Mouse (Mus musculus) heart, embryonic 14.5 days (tissue): ENCODE data around the gene Mcm10. TPM values are rescaled to one million over a fixed set of nuclear protein-coding genes. Genes with fewer than 3 reads are reported as not detected.

Experiments
- ATAC-seq: fragments of 200-750 bp; cut with Nextera tagmentation; 2 replicates; pipeline ENCODE4 v1.8.0; 2017; ENCODE audit warnings: low read depth, moderate TSS enrichment; ENCODE audit not compliant: insufficient number of reproducible peaks, insufficient read depth, low FRiP score
- H3K27ac ChIP-seq, 2 experiments: fragments of 200-500 bp in 1 of 2; fragments of 300-500 bp in 1 of 2; sonication (generic) in 1 of 2; replicated peaks in 1 of 2; 2 replicates each; pipeline ENCODE4 v1.5.1; 2012 to 2014; ENCODE audit warnings: low read depth in 2 of 2, low read length in 2 of 2, control low read depth in 1 of 2, mild to moderate bottlenecking in 1 of 2, mixed read lengths in 1 of 2; ENCODE audit not compliant: control insufficient read depth in 1 of 2, insufficient read depth in 1 of 2
- H3K27me3 ChIP-seq: fragments of 300-500 bp; sonication (generic); 2 replicates; pipeline ENCODE4 v1.6.1; 2014; ENCODE audit warnings: mild to moderate bottlenecking, low read length, control low read depth; ENCODE audit not compliant: control insufficient read depth, insufficient read depth
- H3K36me3 ChIP-seq: fragments of 300-500 bp; sonication (generic); 2 replicates; pipeline ENCODE4 v1.6.1; 2014; ENCODE audit warnings: mild to moderate bottlenecking, control low read depth, low read length, mixed read lengths; ENCODE audit not compliant: control insufficient read depth, insufficient read depth
- H3K4me1 ChIP-seq, 2 experiments: fragments of 200-500 bp in 1 of 2; fragments of 300-500 bp in 1 of 2; sonication (generic) in 1 of 2; 2 replicates each; pipeline ENCODE4 v1.6.1; 2012 to 2014; ENCODE audit warnings: low read length in 2 of 2, control low read depth in 1 of 2, mixed read lengths in 1 of 2; ENCODE audit not compliant: control insufficient read depth in 2 of 2, insufficient read depth in 2 of 2
- H3K4me2 ChIP-seq: fragments of 300-500 bp; sonication (generic); 2 replicates; pipeline ENCODE4 v1.6.1; 2014; ENCODE audit warnings: mild to moderate bottlenecking, low read length
- H3K4me3 ChIP-seq, 2 experiments: fragments of 200-500 bp in 1 of 2; fragments of 300-500 bp in 1 of 2; sonication (generic) in 1 of 2; 2 replicates each; pipeline ENCODE4 v1.5.1; 2012 to 2014; ENCODE audit warnings: low read length in 2 of 2, mild to moderate bottlenecking in 2 of 2, control low read depth in 1 of 2, low read depth in 1 of 2, moderate library complexity in 1 of 2; ENCODE audit not compliant: control insufficient read depth in 1 of 2, insufficient read depth in 1 of 2
- H3K9ac ChIP-seq: fragments of 300-500 bp; sonication (generic); 2 replicates; pipeline ENCODE4 v1.6.1; 2014; ENCODE audit warnings: mild to moderate bottlenecking, low read length
- H3K9me3 ChIP-seq: fragments of 300-500 bp; sonication (generic); 2 replicates; pipeline ENCODE4 v1.6.1; 2016; ENCODE audit warnings: low read length, control low read depth; ENCODE audit not compliant: control insufficient read depth
- WGBS: fragments of 180-500 bp; shearing (Covaris S2); extraction: QIAGEN DNeasy Blood & Tissue Kit; methylation state at CpG from one replicate; pipeline ENCODE4 v1.1.7; 2014; 5-methylcytosine and 5-hydroxymethylcytosine counted together
- polyA plus RNA-seq: library from polyadenylated mRNA; unstranded; fragments of >200 nt; fragmentation: Nextera tagmentation; extraction: Ambion mirVana; gene quantifications from 2 replicates; pipeline ENCODE4 v1.2.1, GENCODE M21; 2014

Mcm10 gene
- polyA plus RNA-seq, 1 experiment from 2014 or later: 13.6 TPM

GRCm38 (mm10) chr2:5037390-5037789 is 24.8 kb upstream of the Mcm10 start:
- peaks cover 3 to 6% of the 10 kb centered on the region in 2 experiments; a peak in 2 of 4 replicates for H3K4me1 ChIP-seq
- no peak for ATAC-seq
- no peak overlapping the region for H3K4me3 ChIP-seq
- H3K4me2 ChIP-seq: no peak overlapping the region
- peaks cover 25% of the 10 kb centered on the region for H3K36me3 ChIP-seq
- no peak overlapping the region for H3K9ac ChIP-seq
- WGBS: 60% methylated on average over 3 of the region's 3 CpGs
- H3K27ac ChIP-seq: no peak overlapping the region
- no peaks in the 10 kb centered on the region for H3K27me3 ChIP-seq
- H3K9me3 ChIP-seq: no peaks in the 10 kb centered on the region

DNA sequence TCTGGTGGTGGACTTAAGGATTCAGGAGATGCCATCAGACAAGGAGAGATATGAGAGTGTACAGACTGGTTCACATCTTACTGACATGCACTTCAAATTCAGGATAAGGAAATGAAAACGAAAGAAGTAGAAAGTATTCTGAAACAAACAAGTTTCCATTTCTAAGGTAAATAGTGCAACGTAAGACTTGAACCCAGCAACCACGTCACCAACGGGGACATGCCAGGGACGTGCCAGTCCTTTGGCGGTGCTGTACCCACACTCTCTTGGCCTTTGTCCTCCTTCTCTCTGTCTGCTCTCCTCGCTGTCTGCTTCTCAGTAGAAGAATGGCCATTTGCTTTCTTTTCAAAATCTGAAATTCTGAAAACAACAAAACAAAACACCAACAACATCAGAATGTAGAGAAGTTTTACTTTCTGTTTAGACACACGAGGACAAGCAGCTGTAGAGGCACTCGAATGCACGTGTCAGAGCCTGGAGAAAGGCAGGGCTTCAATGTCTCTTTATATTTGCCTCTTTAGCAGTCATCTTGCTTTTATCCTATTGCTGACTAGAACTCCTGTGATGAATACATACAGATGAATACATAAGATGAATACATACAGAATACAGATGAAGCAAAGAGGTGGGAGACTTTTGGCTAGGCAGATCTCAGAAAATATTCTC is 24.0 kb upstream of the Mcm10 start:
- Histone ChIP-seq H3K27ac (no peak overlapping the region), H3K4me1 (peaks cover 3 to 5% of the 10 kb centered on the region in 2 experiments; a peak in 2 of 4 replicates), H3K4me3 (no peak overlapping the region), H3K36me3 (peaks cover 18% of the 10 kb centered on the region; the same call in 1 of the 2 replicates), H3K27me3 (no peaks in the 10 kb centered on the region), H3K9me3 (no peaks in the 10 kb centered on the region), H3K4me2 (no peak overlapping the region), H3K9ac (no peak overlapping the region)
- ATAC-seq: no peak
- 88% methylated on average over 10 of the region's 10 CpGs for WGBS

DNA sequence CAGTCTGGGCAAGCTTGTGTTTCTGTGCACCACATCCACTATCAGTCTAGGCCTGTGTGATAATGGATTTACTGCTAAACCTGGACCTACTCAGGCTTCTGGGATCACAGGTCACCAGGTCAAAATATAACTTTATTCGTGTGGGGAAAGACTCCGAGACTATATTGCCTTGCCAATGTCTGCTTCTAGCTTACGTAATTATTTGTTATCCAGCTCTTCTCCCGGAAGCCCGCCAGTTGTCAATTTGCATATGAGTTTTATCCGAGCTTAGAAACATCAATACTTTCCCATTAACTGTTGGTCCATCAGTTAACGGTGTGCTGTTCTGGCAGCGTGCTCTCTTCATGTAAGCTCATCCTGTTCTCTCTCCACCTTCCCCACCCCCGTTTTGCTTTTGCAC is 22.6 kb upstream of the Mcm10 start:
- Histone ChIP-seq H3K4me1 (peaks cover 3 to 5% of the 10 kb centered on the region in 2 experiments; a peak in 2 of 4 replicates), H3K27ac (no peak overlapping the region), H3K36me3 (peaks cover 22% of the 10 kb centered on the region; the same call in 1 of the 2 replicates), H3K27me3 (no peaks in the 10 kb centered on the region), H3K9ac (no peak overlapping the region), H3K4me2 (no peak overlapping the region), H3K9me3 (no peaks in the 10 kb centered on the region), H3K4me3 (no peak overlapping the region)
- no peak for ATAC-seq
- WGBS: 88% methylated on average over 9 of the region's 9 CpGs

DNA sequence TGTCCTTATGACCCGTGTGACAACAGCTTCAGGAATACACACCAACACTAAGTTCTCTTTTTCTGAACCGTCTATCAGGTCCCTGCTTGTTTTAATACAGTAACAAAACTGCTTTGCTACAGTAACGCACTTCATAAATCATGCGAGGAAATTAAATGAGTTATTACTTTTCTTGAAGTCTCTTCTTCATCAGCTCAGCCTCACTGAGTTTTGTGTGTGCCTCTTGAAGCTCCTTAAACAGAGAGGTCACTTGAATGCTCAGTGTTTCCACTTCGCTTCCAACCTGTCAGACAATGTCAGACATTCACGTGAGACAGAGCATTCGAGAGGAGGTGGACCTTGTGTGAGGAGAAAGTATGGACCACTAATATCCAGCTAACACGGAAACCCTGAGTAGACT is 22.2 kb upstream of the Mcm10 start:
- ATAC-seq: no peak
- Histone ChIP-seq H3K4me1 (peaks cover 3 to 5% of the 10 kb centered on the region in 2 experiments; a peak in 2 of 4 replicates), H3K27ac (no peak overlapping the region), H3K4me3 (no peak overlapping the region), H3K27me3 (no peaks in the 10 kb centered on the region), H3K36me3 (peaks cover 25% of the 10 kb centered on the region), H3K4me2 (no peak overlapping the region), H3K9ac (no peak overlapping the region), H3K9me3 (no peaks in the 10 kb centered on the region)
- WGBS: 67% methylated on average over 8 of the region's 8 CpGs

- H3K27me3 ChIP-seq: no peaks in the 10 kb centered on the region
- H3K4me2 ChIP-seq: no peak overlapping the region
- H3K27ac ChIP-seq: no peak overlapping the region
- ATAC-seq: no peak
- peaks cover 3 to 5% of the 10 kb centered on the region in 2 experiments; a peak in 2 of 4 replicates for H3K4me1 ChIP-seq
- peaks cover 25% of the 10 kb centered on the region; the same call in 1 of the 2 replicates for H3K36me3 ChIP-seq
- H3K9ac ChIP-seq: no peak overlapping the region
- no peaks in the 10 kb centered on the region for H3K9me3 ChIP-seq
- no peak overlapping the region for H3K4me3 ChIP-seq
- 68% methylated on average over 15 of the region's 15 CpGs for WGBS
These were observed 21.2 kb upstream of the Mcm10 start for GRCm38 (mm10) chr2:5033546-5034420.

- no peak overlapping the region for H3K9ac ChIP-seq
- H3K4me1 ChIP-seq: peaks cover 5 to 6% of the 10 kb centered on the region in 2 experiments; a peak in 3 of 4 replicates
- peaks cover 26% of the 10 kb centered on the region; the same call in 1 of the 2 replicates for H3K36me3 ChIP-seq
- ATAC-seq: no peak
- H3K27ac ChIP-seq: no peak overlapping the region
- 67% methylated on average over 5 of the region's 5 CpGs for WGBS
- H3K4me2 ChIP-seq: no peak overlapping the region
- H3K9me3 ChIP-seq: no peaks in the 10 kb centered on the region
- no peaks in the 10 kb centered on the region for H3K27me3 ChIP-seq
- no peak overlapping the region for H3K4me3 ChIP-seq
These were observed 20.1 kb upstream of the Mcm10 start for GRCm38 (mm10) chr2:5032665-5033064.

GRCm38 (mm10) chr2:5031215-5031614 is 18.6 kb upstream of the Mcm10 start:
- Histone ChIP-seq H3K27me3 (no peaks in the 10 kb centered on the region), H3K9ac (no peak overlapping the region), H3K27ac (no peak overlapping the region), H3K4me1 (peaks cover 5 to 6% of the 10 kb centered on the region in 2 experiments; a peak in 3 of 4 replicates), H3K9me3 (no peaks in the 10 kb centered on the region), H3K4me2 (no peak overlapping the region), H3K36me3 (peaks cover 20% of the 10 kb centered on the region; the same call in 1 of the 2 replicates), H3K4me3 (no peak overlapping the region)
- 84% methylated on average over 7 of the region's 7 CpGs for WGBS
- no peak for ATAC-seq
